Mouse (Mus musculus) embryonic facial prominence, embryonic 14.5 days (tissue): ENCODE data around the gene Ogfod2. TPM values are rescaled to one million over a fixed set of nuclear protein-coding genes. Genes with fewer than 3 reads are reported as not detected.

Experiments
- ATAC-seq: fragments of 200-750 bp; cut with Nextera tagmentation; 2 replicates; pipeline ENCODE4 v1.8.0; 2017; ENCODE audit warnings: low read depth, moderate number of reproducible peaks, moderate TSS enrichment
- DNase-seq: peaks from one replicate; pipeline ENCODE4 v3.0.0-alpha.2; 2015; ENCODE audit warnings: low spot score
- H3K27ac ChIP-seq: fragments of 300-500 bp; sonication (generic); replicated peaks from 2 replicates; pipeline ENCODE4 v1.5.1; 2014; ENCODE audit warnings: low read depth, mild to moderate bottlenecking, low read length, moderate library complexity
- H3K27me3 ChIP-seq: fragments of 300-500 bp; sonication (generic); replicated peaks from 2 replicates; pipeline ENCODE4 v1.6.1; 2014; ENCODE audit warnings: low read length; ENCODE audit not compliant: control insufficient read depth, insufficient read depth
- H3K36me3 ChIP-seq: fragments of 300-500 bp; sonication (generic); 2 replicates; pipeline ENCODE4 v1.6.1; 2014; ENCODE audit warnings: low read length, mixed read lengths; ENCODE audit not compliant: control insufficient read depth, insufficient read depth
- H3K4me1 ChIP-seq: fragments of 300-500 bp; sonication (generic); 2 replicates; pipeline ENCODE4 v1.6.1; 2014; ENCODE audit warnings: antibody characterized with exemption, low read length; ENCODE audit not compliant: control insufficient read depth, insufficient read depth
- H3K4me2 ChIP-seq: fragments of 300-500 bp; sonication (generic); 2 replicates; pipeline ENCODE4 v1.6.1; 2014; ENCODE audit warnings: low read depth, mild to moderate bottlenecking, low read length, moderate library complexity, mixed read lengths
- H3K4me3 ChIP-seq: fragments of 300-500 bp; sonication (generic); 2 replicates; pipeline ENCODE4 v1.5.1; 2014; ENCODE audit warnings: low read depth, mild to moderate bottlenecking, low read length
- H3K9ac ChIP-seq: fragments of 300-500 bp; sonication (generic); 2 replicates; pipeline ENCODE4 v1.6.1; 2014; ENCODE audit warnings: low read depth, mild to moderate bottlenecking, low read length, moderate library complexity, mixed read lengths
- H3K9me3 ChIP-seq: fragments of 300-500 bp; sonication (generic); 2 replicates; pipeline ENCODE4 v1.6.1; 2016; ENCODE audit warnings: low read length; ENCODE audit not compliant: control insufficient read depth
- WGBS: fragments of 180-500 bp; shearing (Covaris S2); extraction: QIAGEN DNeasy Blood & Tissue Kit; methylation state at CpG from one replicate; pipeline ENCODE4 v1.1.7; 2014; 5-methylcytosine and 5-hydroxymethylcytosine counted together
- polyA plus RNA-seq: library from polyadenylated mRNA; unstranded; fragments of >200 nt; fragmentation: Nextera tagmentation; extraction: Ambion mirVana; gene quantifications from 2 replicates; pipeline ENCODE4 v1.2.1, GENCODE M21; 2014

The Ogfod2 gene
- polyA plus RNA-seq, 1 experiment from 2014 or later, result 16.1 TPM

- ATAC-seq, result no peak
- peaks cover 33% of the 10 kb centered on the region for H3K36me3 ChIP-seq
- no peaks in the 10 kb centered on the region for H3K27me3 ChIP-seq
- H3K27ac ChIP-seq, result peak overlapping the region; percentile 80
- no peak for DNase-seq
- no peaks in the 10 kb centered on the region for H3K9me3 ChIP-seq
- peak overlapping the region; percentile 93 for H3K4me2 ChIP-seq
- H3K9ac ChIP-seq, result peak overlapping the region; percentile 90
- peak overlapping the region; percentile 78 for H3K4me3 ChIP-seq
- WGBS, result 21% methylated on average over 7 of the region's 7 CpGs
- H3K4me1 ChIP-seq, result peaks cover 20% of the 10 kb centered on the region
Measured at GRCm38 (mm10) chr5:124115531-124115930, 3.4 kb downstream of the Ogfod2 start.

- peaks cover 16% of the 10 kb centered on the region for H3K4me1 ChIP-seq
- no peaks in the 10 kb centered on the region for H3K27me3 ChIP-seq
- DNase-seq (peak; percentile 71), ATAC-seq (peak; percentile 6; the same call in 1 of the 2 replicates)
- H3K9me3 ChIP-seq, result no peaks in the 10 kb centered on the region
- H3K4me2 ChIP-seq, result peak within 1 kb of the TSS; percentile 93
- peak within 1 kb of the TSS; percentile 78 for H3K4me3 ChIP-seq
- 3% methylated on average over 50 of the region's 64 CpGs for WGBS
- H3K9ac ChIP-seq, result peak within 1 kb of the TSS; percentile 90
- H3K36me3 ChIP-seq, result peaks cover 40% of the 10 kb centered on the region
- H3K27ac ChIP-seq, result peak within 1 kb of the TSS; percentile 80
Measured at GRCm38 (mm10) chr5:124115990-124116845, 4.1 kb downstream of the Ogfod2 start, which contains the start of gene Arl6ip4. Arl6ip4 (plus strand) TSS chr5:124116089.

- Histone ChIP-seq H3K9me3 (no peaks in the 10 kb centered on the region), H3K36me3 (peaks cover 64% of the 10 kb centered on the region), H3K4me1 (peaks cover 8% of the 10 kb centered on the region), H3K4me2 (no peak overlapping the region), H3K9ac (no peak overlapping the region), H3K27me3 (no peaks in the 10 kb centered on the region), H3K27ac (no peak overlapping the region), H3K4me3 (no peak overlapping the region)
- DNase-seq (no peak), ATAC-seq (no peak)
- 82% methylated on average over 5 of the region's 5 CpGs for WGBS
Measured at GRCm38 (mm10) chr5:124119204-124119603, 7.1 kb downstream of the Ogfod2 start.

- Histone ChIP-seq H3K9ac (no peak overlapping the region), H3K27me3 (no peaks in the 10 kb centered on the region), H3K9me3 (no peaks in the 10 kb centered on the region), H3K27ac (no peak overlapping the region), H3K4me3 (no peak overlapping the region), H3K4me1 (no peaks in the 10 kb centered on the region), H3K4me2 (no peak overlapping the region), H3K36me3 (peaks cover 66% of the 10 kb centered on the region)
- DNase-seq (no peak), ATAC-seq (no peak)
- WGBS, result 87% methylated on average over 13 of the region's 18 CpGs
Measured at GRCm38 (mm10) chr5:124122357-124122756, 10.3 kb downstream of the Ogfod2 start.

GRCm38 (mm10) chr5:124125093-124125492, 13.0 kb downstream of the Ogfod2 start:
- no peak overlapping the region for H3K9ac ChIP-seq
- H3K4me2 ChIP-seq, result no peak overlapping the region
- H3K4me1 ChIP-seq, result no peaks in the 10 kb centered on the region
- H3K27ac ChIP-seq, result no peak overlapping the region
- no peak for DNase-seq
- no peaks in the 10 kb centered on the region for H3K9me3 ChIP-seq
- ATAC-seq, result no peak
- no peaks in the 10 kb centered on the region for H3K27me3 ChIP-seq
- peaks cover 60% of the 10 kb centered on the region; the same call in 1 of the 2 replicates for H3K36me3 ChIP-seq
- H3K4me3 ChIP-seq, result no peak overlapping the region
- 86% methylated on average over 11 of the region's 11 CpGs for WGBS

GRCm38 (mm10) chr5:124134261-124134660, 22.2 kb downstream of the Ogfod2 start:
- Histone ChIP-seq H3K9me3 (no peaks in the 10 kb centered on the region), H3K4me1 (no peaks in the 10 kb centered on the region), H3K27ac (no peak overlapping the region), H3K9ac (no peak overlapping the region), H3K36me3 (peaks cover 39% of the 10 kb centered on the region), H3K4me2 (no peak overlapping the region), H3K27me3 (no peaks in the 10 kb centered on the region), H3K4me3 (no peak overlapping the region)
- DNase-seq (no peak), ATAC-seq (no peak)
- WGBS, result 91% methylated on average over 5 of the region's 5 CpGs

- 0 out of 2 replicates have a peak, but pooled peaks have one; percentile 37 for ATAC-seq
- WGBS, result 62% methylated on average over 7 of the region's 7 CpGs
- H3K27ac ChIP-seq, result no peak overlapping the region
Measured at GRCm38 (mm10) chr5:124138066-124138465, 26.0 kb downstream of the Ogfod2 start.

GRCm38 (mm10) chr5:124149028-124149427, 36.9 kb downstream of the Ogfod2 start:
- Histone ChIP-seq H3K4me3 (no peak overlapping the region), H3K4me1 (no peaks in the 10 kb centered on the region), H3K27me3 (no peaks in the 10 kb centered on the region), H3K9me3 (no peaks in the 10 kb centered on the region), H3K9ac (no peak overlapping the region), H3K27ac (no peak overlapping the region), H3K36me3 (no peaks in the 10 kb centered on the region), H3K4me2 (no peak overlapping the region)
- ATAC-seq (no peak), DNase-seq (no peak)
- 74% methylated on average over 5 of the region's 5 CpGs for WGBS

More at GRCm38 (mm10) chr5:124138066-124138465, 26.0 kb downstream of the Ogfod2 start:
- H3K4me2 ChIP-seq, result no peak overlapping the region
- peaks cover 31% of the 10 kb centered on the region for H3K36me3 ChIP-seq
- H3K4me3 ChIP-seq, result no peak overlapping the region
- H3K9me3 ChIP-seq, result no peaks in the 10 kb centered on the region
- H3K27me3 ChIP-seq, result no peaks in the 10 kb centered on the region
- H3K9ac ChIP-seq, result no peak overlapping the region
- DNase-seq, result peak; percentile 29
- no peaks in the 10 kb centered on the region for H3K4me1 ChIP-seq
